Mouse (Mus musculus) intestine, embryonic 16.5 days (tissue): ENCODE results near the gene Ubc. TPM values are rescaled to one million over a fixed set of nuclear protein-coding genes. Genes with fewer than 3 reads are reported as not detected.

ENCODE experiments used
- polyA plus RNA-seq: library from polyadenylated mRNA; unstranded; fragments of >200 nt; fragmentation: Nextera tagmentation; extraction: Ambion mirVana; gene quantifications from 2 replicates; pipeline ENCODE4 v1.2.1, GENCODE M21; 2015

Gene Ubc
- polyA plus RNA-seq, 1 experiment from 2014 or later = 920 TPM

Other genes starting within 250 kb of the Ubc start
- gene Ncor2, start 211.0 kb downstream of the Ubc start, polyA plus RNA-seq = 13.1 and 14.4 TPM in 2 replicates
- gene Scarb1, start 49.1 kb downstream of the Ubc start, polyA plus RNA-seq = 59.9 and 73.1 TPM in 2 replicates
- 0.18 and 0.24 TPM in 2 replicates for gene Gm10382, start 880 bp downstream of the Ubc start, polyA plus RNA-seq
- 8.3 and 10.2 TPM in 2 replicates for gene Dhx37, start 43.9 kb upstream of the Ubc start, polyA plus RNA-seq
- gene Bri3bp, start 51.4 kb upstream of the Ubc start, polyA plus RNA-seq = 58.2 and 58.3 TPM in 2 replicates
- gene Aacs, start 85.6 kb upstream of the Ubc start, polyA plus RNA-seq = 81.3 and 83.5 TPM in 2 replicates
- 0.11 and 0.16 TPM in 2 replicates for gene Tmem132b, start 141.6 kb upstream of the Ubc start, polyA plus RNA-seq